Mouse (Mus musculus) thymus, postnatal 14 days (tissue): ENCODE measurements around the gene Slc25a45.

Experiments
- DNase-seq: peaks from one replicate; pipeline ENCODE4 v3.0.0; 2021

Slc25a45 gene

GRCm38 (mm10) chr19:5877618-5878361 lies at the start of gene Slc25a45:
Gene Slc25a45 (plus strand): TSS chr19:5877808.
- peak; percentile 84 for DNase-seq

- no peak for DNase-seq
These were observed 49.5 kb upstream of the Slc25a45 start for GRCm38 (mm10) chr19:5828155-5828554.

- no peak for DNase-seq
These were observed 48.7 kb upstream of the Slc25a45 start for GRCm38 (mm10) chr19:5828905-5829304.

GRCm38 (mm10) chr19:5829958-5830615 lies 47.5 kb upstream of the Slc25a45 start:
- DNase-seq = no peak

GRCm38 (mm10) chr19:5830776-5831175 lies 46.8 kb upstream of the Slc25a45 start:
- DNase-seq = no peak

- DNase-seq = no peak
These were observed 46.2 kb upstream of the Slc25a45 start for GRCm38 (mm10) chr19:5831224-5831957.

- DNase-seq = no peak
These were observed 45.7 kb upstream of the Slc25a45 start for GRCm38 (mm10) chr19:5831958-5832320.

- no peak for DNase-seq
These were observed 45.3 kb upstream of the Slc25a45 start for GRCm38 (mm10) chr19:5832326-5832725.

GRCm38 (mm10) chr19:5833287-5834100 lies 44.1 kb upstream of the Slc25a45 start:
- DNase-seq = no peak

GRCm38 (mm10) chr19:5834260-5834925 lies 43.2 kb upstream of the Slc25a45 start:
- no peak for DNase-seq

- no peak for DNase-seq
These were observed 42.3 kb upstream of the Slc25a45 start for GRCm38 (mm10) chr19:5835054-5835921.

GRCm38 (mm10) chr19:5835922-5836430 lies 41.6 kb upstream of the Slc25a45 start:
- DNase-seq = no peak

- DNase-seq = no peak
These were observed 40.6 kb upstream of the Slc25a45 start for GRCm38 (mm10) chr19:5836941-5837572.

GRCm38 (mm10) chr19:5837606-5838005 lies 40.0 kb upstream of the Slc25a45 start:
- DNase-seq = no peak

- no peak for DNase-seq
These were observed 39.3 kb upstream of the Slc25a45 start for GRCm38 (mm10) chr19:5838136-5838891.

GRCm38 (mm10) chr19:5838892-5839165 lies 38.8 kb upstream of the Slc25a45 start:
- DNase-seq = no peak

- no peak for DNase-seq
These were observed 38.1 kb upstream of the Slc25a45 start for GRCm38 (mm10) chr19:5839317-5840085.

- no peak for DNase-seq
These were observed 37.3 kb upstream of the Slc25a45 start for GRCm38 (mm10) chr19:5840086-5840889.
